Mouse (Mus musculus) telencephalon, adult 2 months (tissue): Measurements from ENCODE around the gene Tent5a.

Source experiments
- DNase-seq: peaks from one replicate; pipeline ENCODE4 v3.0.0-alpha.2; 2011; ENCODE audit warnings: low read depth, low spot score

Tent5a gene

DNA sequence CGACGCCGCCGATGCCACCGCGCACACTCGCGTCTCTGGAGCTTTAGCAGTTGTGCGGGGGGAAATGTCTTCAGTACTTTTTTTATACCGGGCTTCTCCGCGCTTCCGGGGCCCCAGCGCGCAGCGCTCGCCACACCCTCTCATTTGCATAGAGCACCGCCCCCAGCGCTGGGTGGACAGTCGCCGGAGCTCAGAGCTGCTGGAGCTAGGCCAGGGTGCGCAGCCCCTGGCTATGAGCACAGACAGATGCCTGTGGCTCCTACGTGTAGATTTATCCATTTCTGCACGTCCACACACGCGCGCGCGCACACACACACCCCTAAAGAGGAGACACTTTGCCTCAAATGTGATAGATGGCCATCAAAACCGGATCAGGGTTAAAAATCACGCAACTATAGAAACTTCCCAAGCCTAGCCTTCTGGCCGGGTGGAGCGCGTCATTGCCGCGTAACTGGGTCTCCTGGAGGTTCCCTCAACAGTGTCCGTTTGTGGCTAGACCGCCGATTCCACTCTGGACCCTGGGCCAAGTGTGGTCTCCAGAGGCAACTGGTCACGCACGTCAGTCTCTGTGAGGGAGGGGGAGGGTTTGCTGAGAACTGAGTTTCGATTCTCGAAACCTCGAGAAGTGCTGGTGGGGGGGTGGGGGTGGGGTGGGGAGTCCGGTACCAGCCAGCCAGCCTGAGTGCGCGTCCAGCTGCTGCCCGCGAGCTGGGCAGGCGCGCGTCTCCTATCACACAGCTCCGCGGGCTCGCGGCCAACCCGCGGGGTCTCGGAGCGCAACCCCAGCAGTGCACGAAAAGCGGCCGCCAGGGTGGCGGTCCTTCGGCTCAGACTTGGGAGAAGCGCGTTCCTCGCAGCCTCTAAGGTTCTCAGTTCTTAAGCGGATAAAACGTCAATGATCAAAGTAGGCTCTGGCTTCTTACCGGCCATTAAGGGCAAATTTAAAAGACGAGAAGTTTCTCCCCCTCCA, at the start of gene Tent5a:
Gene Tent5a (minus strand): TSS at position 107 of the 970 bp plus-strand sequence.
- DNase-seq: no peak

GRCm38 (mm10) chr9:85376643-85377307, 49.6 kb upstream of the Tent5a start:
- no peak for DNase-seq

GRCm38 (mm10) chr9:85375152-85375551, 48.0 kb upstream of the Tent5a start:
- no peak for DNase-seq

- DNase-seq: no peak
Observed at GRCm38 (mm10) chr9:85372034-85372433, 44.9 kb upstream of the Tent5a start.

DNA sequence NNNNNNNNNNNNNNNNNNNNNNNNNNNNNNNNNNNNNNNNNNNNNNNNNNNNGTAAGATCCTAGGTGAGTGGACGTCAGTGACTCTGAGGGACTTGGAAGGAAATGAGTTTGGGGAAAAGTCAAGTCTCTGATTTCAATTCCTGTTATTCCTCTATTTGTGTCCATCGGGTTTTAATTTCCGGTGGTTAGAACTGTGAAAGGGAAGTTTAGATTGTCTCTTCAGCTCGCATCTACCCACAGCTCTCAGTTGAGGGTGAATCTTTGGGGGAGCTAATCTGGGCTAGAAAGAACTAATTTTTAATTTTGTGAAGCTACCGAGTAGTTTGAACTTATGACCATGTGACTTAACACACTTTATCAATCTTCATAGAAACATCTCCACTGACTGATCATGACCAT, 42.4 kb upstream of the Tent5a start:
- no peak for DNase-seq

DNA sequence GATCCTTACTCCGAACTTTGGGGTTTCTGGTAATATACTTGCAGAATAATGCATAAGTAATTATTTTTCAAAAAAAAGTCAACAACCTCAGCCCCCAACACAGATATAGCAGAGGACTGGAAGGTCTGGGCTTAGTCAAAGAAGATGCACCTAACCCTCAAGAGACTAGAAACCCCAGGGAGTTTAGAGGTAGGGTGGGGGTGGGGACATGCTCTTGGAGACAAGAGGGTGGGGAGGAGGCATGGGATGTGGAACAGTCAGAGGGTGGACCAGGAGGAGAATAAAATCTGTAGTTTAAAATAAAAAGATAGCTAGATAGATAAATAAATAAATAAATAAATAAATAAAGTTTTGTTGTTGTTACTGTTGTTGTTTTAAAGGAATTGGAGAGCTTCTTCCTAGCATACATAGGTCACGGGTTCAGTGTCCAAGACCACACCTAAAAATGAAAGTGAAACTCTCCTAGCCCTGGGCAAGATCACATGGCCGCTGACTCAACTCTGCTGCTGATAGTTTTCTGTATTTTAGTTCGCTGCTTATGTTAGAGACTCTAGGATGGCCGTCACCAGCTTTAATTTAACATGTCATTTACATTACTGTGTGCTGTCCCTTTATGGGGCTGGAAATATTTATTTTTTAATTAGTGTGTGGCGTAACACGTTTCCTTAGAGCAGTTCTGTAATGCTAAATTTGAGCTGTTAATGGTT, 30.2 kb upstream of the Tent5a start:
- DNase-seq: no peak

- DNase-seq: no peak
Observed at GRCm38 (mm10) chr9:85355559-85355958, 28.4 kb upstream of the Tent5a start.

- DNase-seq: no peak
Observed at GRCm38 (mm10) chr9:85347823-85348523, 20.8 kb upstream of the Tent5a start.

- no peak for DNase-seq
Observed at GRCm38 (mm10) chr9:85342892-85343785, 16.0 kb upstream of the Tent5a start.

- no peak for DNase-seq
Observed at GRCm38 (mm10) chr9:85340303-85340702, 13.2 kb upstream of the Tent5a start.

DNA sequence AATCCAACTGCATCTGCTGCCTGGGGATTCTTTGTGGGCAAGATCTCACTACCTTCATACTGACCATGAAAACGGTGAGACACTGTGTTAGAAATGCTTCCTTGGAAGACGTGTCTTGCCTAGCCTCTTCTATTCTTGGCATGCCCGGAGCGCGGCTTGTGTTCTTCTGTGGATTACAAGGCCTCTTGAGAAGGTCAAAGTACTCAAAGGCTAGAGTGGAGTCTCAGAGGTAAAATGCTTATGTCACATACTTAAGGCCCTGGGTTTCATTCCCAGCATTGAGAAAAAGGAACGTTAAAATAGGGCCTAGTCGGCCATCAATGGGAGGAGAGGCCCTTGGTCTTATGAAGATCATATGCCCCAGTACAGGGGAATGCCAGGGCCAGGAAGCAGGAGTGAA, 8.9 kb upstream of the Tent5a start:
- no peak for DNase-seq

DNA sequence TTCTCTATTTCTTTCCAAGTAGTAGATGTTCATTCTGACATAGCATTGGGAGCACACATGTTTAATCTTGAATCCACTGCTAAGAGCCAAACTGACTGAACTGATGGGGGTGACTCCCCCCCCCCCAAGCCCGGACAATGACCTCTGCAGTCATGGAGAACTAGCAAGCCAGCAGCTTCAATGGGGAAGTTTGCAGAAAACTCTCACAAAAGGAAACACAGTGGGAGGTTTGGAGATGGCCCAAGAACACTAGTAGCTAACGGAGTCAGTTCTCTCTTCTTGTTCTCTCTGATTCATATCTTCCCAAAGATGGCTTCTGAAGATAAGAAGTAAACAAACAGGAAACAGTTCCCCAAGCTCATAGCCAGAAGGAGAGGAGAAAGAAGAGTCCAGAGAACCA, 4.4 kb upstream of the Tent5a start:
- no peak for DNase-seq

- DNase-seq: no peak
Observed at GRCm38 (mm10) chr9:85328259-85328658, 1.1 kb upstream of the Tent5a start.

- DNase-seq: no peak
Observed at GRCm38 (mm10) chr9:85326292-85327241, 581 bp downstream of the Tent5a start.

DNA sequence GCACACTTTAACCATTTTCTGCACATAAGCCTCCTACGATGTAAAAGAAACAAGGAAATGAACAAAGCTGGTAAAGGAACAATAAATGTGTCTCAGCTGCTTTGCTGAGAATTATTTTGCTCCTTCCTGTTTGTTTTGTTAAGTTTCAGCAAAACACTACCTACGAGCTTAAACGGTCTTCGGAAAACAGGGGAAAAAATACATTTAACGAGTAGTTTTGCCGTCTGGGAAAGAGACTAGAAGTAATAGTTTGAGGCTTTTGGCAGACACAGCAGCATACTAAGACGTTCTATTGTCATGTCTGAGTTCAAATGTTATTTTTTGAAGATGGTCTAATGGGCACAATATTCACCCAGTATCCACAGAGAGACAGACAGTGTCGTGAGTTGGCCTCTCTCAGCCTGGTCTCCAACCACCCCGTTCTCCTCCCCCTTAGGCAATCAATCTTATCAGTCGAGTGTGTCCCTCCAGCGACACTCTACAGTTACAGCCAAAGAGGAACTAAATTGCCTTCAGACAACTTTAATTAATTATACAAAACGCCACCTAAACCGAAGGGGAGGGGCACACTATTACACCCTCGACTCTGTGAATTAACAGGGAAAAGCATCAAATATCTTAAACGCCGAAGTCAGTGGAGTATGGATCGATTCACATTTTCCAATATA, 1.8 kb downstream of the Tent5a start:
- DNase-seq: no peak

GRCm38 (mm10) chr9:85324158-85324875, 2.8 kb downstream of the Tent5a start:
- DNase-seq: no peak

- DNase-seq: no peak
Observed at GRCm38 (mm10) chr9:85320167-85320951, 6.8 kb downstream of the Tent5a start.
